Mouse (Mus musculus): ENCODE measurements around the gene Smco3. TPM values are rescaled to one million over a fixed set of nuclear protein-coding genes. Genes with fewer than 3 reads are reported as not detected.

The Smco3 gene
- total and polyA plus RNA-seq, 3 experiments: 0.90 to 12.9 (median 5.5) TPM

- no peak for TF ChIP-seq CTCF (conservative IDR thresholded peaks at IDR 0.05 in 1 of 2, IDR thresholded peaks at IDR 0.05 in 1 of 2; ENCODE audit: low read depth in 2 of 2, low read length in 2 of 2)
- no peak for TF ChIP-seq MAZ (IDR thresholded peaks at IDR 0.05; ENCODE audit: low read depth, low read length)
- TF ChIP-seq USF1 (IDR thresholded peaks at IDR 0.05; ENCODE audit: low read depth, low read length): no peak
- TF ChIP-seq ETS1 (conservative IDR thresholded peaks at IDR 0.05; ENCODE audit: low read depth, low read length): no peak; the same call in none of the 2 replicates
- peak; percentile 27; the same call in 1 of the 2 replicates for TF ChIP-seq KAT2A (IDR thresholded peaks at IDR 0.05; ENCODE audit: insufficient replicate concordance, low read length)
- TF ChIP-seq CHD2 (IDR thresholded peaks at IDR 0.05; ENCODE audit: low read length): peak; percentile 23; the same call in 1 of the 2 replicates
- peak; percentile 46; the same call in 1 of the 2 replicates for TF ChIP-seq ELF1 (IDR thresholded peaks at IDR 0.05; ENCODE audit: low read depth, low read length)
- TF ChIP-seq ZNF384 (IDR thresholded peaks at IDR 0.05; ENCODE audit: low read depth, low read length): peak; percentile 68
- TF ChIP-seq JUN (IDR thresholded peaks at IDR 0.05; ENCODE audit: insufficient read depth, low read depth, low read length): 0 out of 2 replicates have a peak, but pooled peaks have one; percentile 14
Observed at GRCm38 (mm10) chr6:136803739-136804633, 31.3 kb downstream of the Smco3 start, which contains the start of gene Hist4h4 (continued).

GRCm38 (mm10) chr6:136803093-136803738 is 32.0 kb downstream of the Smco3 start:
- in situ Hi-C loops (cut with MboI; ENCODE audit: low pct_ligation_motif_present, low pct_unique_long_range_greater_than_20kb, low sequenced_read_pairs) (no loop called here), dilution Hi-C loops (cut with MboI; ENCODE audit: extremely low pct_ligation_motif_present, extremely low pct_unique_long_range_greater_than_20kb, low sequenced_read_pairs) (no loop called here)
- Histone ChIP-seq H3K27me3 (replicated peaks) (no peaks in the 10 kb centered on the region), H3K4me3 (replicated peaks in 1 of 3; ENCODE audit: low read depth in 2 of 3, low read length in 2 of 3, poor library complexity in 1 of 3) (peak overlapping the region in 2 of 3 experiments; percentile 1 to 56), H3K9me3 (replicated peaks; ENCODE audit: low read length) (no peaks in the 10 kb centered on the region), H3K79me2 (replicated peaks; ENCODE audit: control insufficient read depth, extremely low read depth, insufficient read depth, poor library complexity, severe bottlenecking) (no peaks in the 10 kb centered on the region; the same call in 1 of the 2 replicates), H3K9ac (ENCODE audit: insufficient read depth, low read depth) (peak overlapping the region; percentile 78), H3K4me2 (ENCODE audit: insufficient read depth, low read depth, poor library complexity, severe bottlenecking) (peak overlapping the region; percentile 95), H3K27ac (ENCODE audit: insufficient read depth, low read depth) (peak overlapping the region; percentile 100), H3K4me1 (ENCODE audit: control insufficient read depth in 1 of 2, insufficient read depth in 2 of 2) (peaks cover 2 to 35% of the 10 kb centered on the region in 2 experiments; a peak in 2 of 4 replicates), H3K36me3 (replicated peaks in 1 of 2; ENCODE audit: control insufficient read depth in 1 of 2, insufficient read depth in 1 of 2, low read length in 1 of 2) (no peaks in the 10 kb centered on the region)
- DNase-seq (ENCODE audit: extremely low read depth): peak; percentile 69
- no peak for TF ChIP-seq E2F4 (IDR thresholded peaks at IDR 0.05; ENCODE audit: insufficient replicate concordance, low read depth, low read length)
- peak; percentile 94 for TF ChIP-seq MXI1 (IDR thresholded peaks at IDR 0.05; ENCODE audit: low read depth, low read length)
- peak; percentile 49; the same call in 1 of the 2 replicates for TF ChIP-seq JUN (IDR thresholded peaks at IDR 0.05; ENCODE audit: insufficient read depth, low read depth, low read length)
- TF ChIP-seq HCFC1 (IDR thresholded peaks at IDR 0.05; ENCODE audit: low read depth, low read length): no peak
- TF ChIP-seq POLR2AphosphoS2 (IDR thresholded peaks at IDR 0.05; ENCODE audit: low read depth, low read length): no peak
- TF ChIP-seq NRF1 (IDR thresholded peaks at IDR 0.05; ENCODE audit: low read depth, low read length): no peak
- TF ChIP-seq SIN3A (IDR thresholded peaks at IDR 0.05; ENCODE audit: low read length): peak; percentile 69; the same call in 1 of the 2 replicates
- TF ChIP-seq ELF1 (IDR thresholded peaks at IDR 0.05; ENCODE audit: low read depth, low read length): peak; percentile 68
- peak; percentile 79 for TF ChIP-seq EP300 (IDR thresholded peaks at IDR 0.05; ENCODE audit: low read length)
- no peak; the same call in 1 of the 2 replicates for TF ChIP-seq CHD2 (IDR thresholded peaks at IDR 0.05; ENCODE audit: low read length)
- no peak for TF ChIP-seq ZC3H11A (IDR thresholded peaks at IDR 0.05; ENCODE audit: low read depth, low read length)
- no peak for TF ChIP-seq TBP (conservative IDR thresholded peaks at IDR 0.05; ENCODE audit: low read depth, low read length)
- TF ChIP-seq CHD1 (IDR thresholded peaks at IDR 0.05; ENCODE audit: low read depth, low read length): no peak
- TF ChIP-seq MAFK (IDR thresholded peaks at IDR 0.05; ENCODE audit: insufficient replicate concordance, low read length): no peak
- no peak for TF ChIP-seq RAD21 (IDR thresholded peaks at IDR 0.05; ENCODE audit: low read depth, low read length)
- TF ChIP-seq ZKSCAN1 (IDR thresholded peaks at IDR 0.05; ENCODE audit: borderline replicate concordance, low read depth, low read length): no peak
- TF ChIP-seq TCF12 (IDR thresholded peaks at IDR 0.05; ENCODE audit: low read depth, low read length): no peak
- no peak for TF ChIP-seq NELFE (IDR thresholded peaks at IDR 0.05; ENCODE audit: low read depth, low read length)
- peak; percentile 81 for TF ChIP-seq IRF4 (IDR thresholded peaks at IDR 0.05; ENCODE audit: low read depth, low read length)
- TF ChIP-seq JUND (conservative IDR thresholded peaks at IDR 0.05; ENCODE audit: low read depth, low read length): peak; percentile 88
- no peak for TF ChIP-seq SMC3 (IDR thresholded peaks at IDR 0.05; ENCODE audit: low read depth, low read length)
- TF ChIP-seq MYC (IDR thresholded peaks at IDR 0.05; ENCODE audit: low read depth, low read length): peak; percentile 96
- no peak for TF ChIP-seq USF1 (IDR thresholded peaks at IDR 0.05; ENCODE audit: low read depth, low read length)
- no peak for TF ChIP-seq CTCF (conservative IDR thresholded peaks at IDR 0.05 in 1 of 2, IDR thresholded peaks at IDR 0.05 in 1 of 2; ENCODE audit: low read depth in 2 of 2, low read length in 2 of 2)
- TF ChIP-seq MAX (IDR thresholded peaks at IDR 0.05; ENCODE audit: low read length): peak; percentile 84
- TF ChIP-seq KAT2A (IDR thresholded peaks at IDR 0.05; ENCODE audit: insufficient replicate concordance, low read length): no peak
- TF ChIP-seq ETS1 (conservative IDR thresholded peaks at IDR 0.05; ENCODE audit: low read depth, low read length): peak; percentile 37; the same call in 1 of the 2 replicates
- peak; percentile 12; the same call in 1 of the 2 replicates for TF ChIP-seq BHLHE40 (IDR thresholded peaks at IDR 0.05; ENCODE audit: low read depth, low read length)
- no peak for TF ChIP-seq MEF2A (IDR thresholded peaks at IDR 0.05; ENCODE audit: borderline replicate concordance, low read depth, low read length)

Measured in CH12.LX (cell line).